Mouse (Mus musculus) olfactory bulb, adult 2 months (tissue): ENCODE results near the gene Wdr61.

Experiments
- CTCF ChIP-seq: fragments of 200-500 bp; IDR thresholded peaks from 2 replicates; pipeline ENCODE4 v1.5.1; 2012; ENCODE audit warnings: low read depth, mild to moderate bottlenecking, low read length, moderate library complexity; ENCODE audit not compliant: insufficient read depth
- POLR2A ChIP-seq: fragments of 200-500 bp; IDR thresholded peaks from 2 replicates; pipeline ENCODE4 v1.6.1; 2012; ENCODE audit warnings: mild to moderate bottlenecking, low read depth, low read length, moderate library complexity; ENCODE audit not compliant: insufficient read depth

DNA sequence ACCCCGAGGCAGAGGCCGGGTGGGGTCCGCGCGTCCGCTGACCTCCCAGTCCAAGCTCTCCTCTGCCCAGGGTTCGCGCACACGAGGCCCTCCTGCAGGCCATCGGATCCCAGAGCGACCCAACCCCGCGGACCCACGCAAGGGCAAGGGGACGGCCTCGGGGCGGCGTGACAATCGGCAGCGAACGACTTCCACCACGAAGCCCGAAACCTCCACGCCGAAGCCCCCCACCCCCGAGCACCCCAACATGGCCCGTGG lies 35.3 kb downstream of the Wdr61 start:
- TF ChIP-seq CTCF (no peak), POLR2A (no peak)
